Mouse (Mus musculus): ENCODE measurements at regions not wholly inside any gene's neighbourhood (a gene's known extent, or its start where the extent isn't known, plus 50 kb on each side); places are given as distances from the start of the nearest gene placed in this dataset.

DNA sequence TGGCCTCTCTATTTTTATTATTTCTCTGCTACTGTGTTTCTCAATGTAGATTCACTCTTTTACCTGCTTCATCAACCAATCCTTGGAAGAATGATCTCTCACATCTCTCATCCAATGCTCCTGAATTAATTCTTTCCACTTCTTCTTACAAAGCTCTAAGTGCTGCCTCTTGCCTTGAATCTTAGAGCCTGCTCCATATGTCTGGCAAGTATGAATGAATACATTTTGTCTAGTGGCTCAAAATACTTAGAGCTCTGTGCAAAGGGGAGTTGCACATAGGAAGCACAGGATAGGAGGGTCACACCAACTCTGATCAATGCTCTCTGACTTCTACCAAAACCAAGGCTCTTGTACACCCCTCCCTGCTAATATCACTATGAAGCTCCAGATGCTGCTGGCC lies 153.1 kb upstream of the Atp2b1 start:
- CTCF ChIA-PET: no interaction called here

- CTCF ChIA-PET: no interaction called here
Observed at GRCm38 (mm10) chr10:98765786-98766419, 148.3 kb upstream of the Atp2b1 start.

GRCm38 (mm10) chr10:98779783-98780182 lies 134.4 kb upstream of the Atp2b1 start:
- CTCF ChIA-PET: interaction anchor here (1.0 kb wide), 1 partner anchor 73 kb away, joined by 3 read pairs; no protein-coding TSS in a partner anchor

GRCm38 (mm10) chr10:98780938-98781337 lies 133.3 kb upstream of the Atp2b1 start:
- CTCF ChIA-PET: no interaction called here

- CTCF ChIA-PET: interaction anchor here (0.6 kb wide), 1 partner anchor 237 kb away, joined by 6 read pairs; no protein-coding TSS in a partner anchor
Observed at GRCm38 (mm10) chr10:98781888-98782351, 132.3 kb upstream of the Atp2b1 start.

GRCm38 (mm10) chr10:98785411-98785810 lies 128.8 kb upstream of the Atp2b1 start:
- CTCF ChIA-PET: interaction anchor here (1.3 kb wide), 1 partner anchor 10 kb away, joined by 4 read pairs; no protein-coding TSS in a partner anchor

DNA sequence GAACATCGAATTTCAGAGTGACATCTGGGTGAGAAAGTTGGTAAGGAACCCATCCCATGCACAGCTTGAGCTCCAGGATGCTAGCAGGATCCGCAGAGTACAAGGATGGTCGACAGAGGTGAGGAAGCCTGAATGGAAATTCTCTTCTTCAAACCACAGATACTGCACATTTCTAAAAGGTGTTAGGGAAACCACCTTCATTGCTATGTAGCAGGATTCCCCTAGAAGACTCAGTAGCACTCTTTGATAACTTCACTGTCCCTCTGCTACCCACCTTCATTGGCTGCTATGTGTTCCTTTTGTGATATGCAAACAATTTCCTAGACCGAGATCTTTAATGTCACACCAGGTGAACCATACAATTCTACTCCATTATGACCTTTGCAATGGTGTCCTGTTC lies 128.1 kb upstream of the Atp2b1 start:
- CTCF ChIA-PET: interaction anchor here (1.3 kb wide), 1 partner anchor 11 kb away, joined by 4 read pairs; no protein-coding TSS in a partner anchor

DNA sequence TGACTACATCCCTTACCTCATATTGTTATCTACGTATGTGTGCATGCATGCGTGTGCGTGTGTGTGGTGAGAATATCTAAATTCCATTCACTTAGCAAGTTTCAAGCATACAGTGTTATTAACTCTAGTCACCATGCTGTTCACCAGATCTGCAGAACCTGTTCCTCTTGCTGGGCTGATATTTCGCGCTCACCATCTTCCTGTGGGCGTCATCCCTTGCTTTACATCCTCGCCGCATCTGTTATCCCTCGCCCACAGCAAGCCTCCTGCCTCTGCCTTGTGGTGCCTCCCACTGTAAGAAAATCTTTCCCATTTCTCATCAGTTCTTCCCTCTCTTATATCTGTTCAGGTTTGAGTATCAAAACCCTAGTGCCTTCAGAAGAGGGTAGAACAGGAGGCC lies 124.4 kb upstream of the Atp2b1 start:
- CTCF ChIA-PET: interaction anchor here (0.7 kb wide), 1 partner anchor 11 kb away, joined by 3 read pairs; no protein-coding TSS in a partner anchor

GRCm38 (mm10) chr10:98790456-98790855 lies 123.8 kb upstream of the Atp2b1 start:
- CTCF ChIA-PET: no interaction called here

GRCm38 (mm10) chr10:98792019-98792741 lies 122.0 kb upstream of the Atp2b1 start:
- CTCF ChIA-PET: no interaction called here

- CTCF ChIA-PET: no interaction called here
Observed at GRCm38 (mm10) chr10:98793926-98794536, 120.2 kb upstream of the Atp2b1 start.

DNA sequence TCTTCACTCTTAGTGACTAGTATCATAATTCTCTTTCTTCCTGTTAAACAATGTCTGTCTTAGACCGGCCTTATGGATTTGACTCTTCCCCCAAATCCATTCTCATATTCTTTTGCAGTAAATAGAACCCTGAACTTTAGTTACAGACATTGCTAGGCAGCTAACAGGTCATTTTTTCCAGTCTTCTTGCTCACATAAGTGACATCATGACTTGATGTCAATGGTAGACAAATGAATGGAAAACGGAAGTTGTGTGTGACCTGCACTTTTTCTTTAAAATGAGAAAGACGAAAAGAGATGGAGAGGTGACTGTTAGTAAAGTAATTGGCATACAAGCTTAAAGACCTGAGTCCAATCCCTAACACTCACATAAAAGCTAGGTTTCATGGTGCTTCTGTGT lies 118.2 kb upstream of the Atp2b1 start:
- CTCF ChIA-PET: no interaction called here

- CTCF ChIA-PET: interaction anchor here (0.6 to 0.8 kb wide), 2 partner anchors 22 to 41 kb away, joined by 3 to 5 read pairs; no protein-coding TSS in a partner anchor
Observed at GRCm38 (mm10) chr10:98798634-98799415, 115.4 kb upstream of the Atp2b1 start.

DNA sequence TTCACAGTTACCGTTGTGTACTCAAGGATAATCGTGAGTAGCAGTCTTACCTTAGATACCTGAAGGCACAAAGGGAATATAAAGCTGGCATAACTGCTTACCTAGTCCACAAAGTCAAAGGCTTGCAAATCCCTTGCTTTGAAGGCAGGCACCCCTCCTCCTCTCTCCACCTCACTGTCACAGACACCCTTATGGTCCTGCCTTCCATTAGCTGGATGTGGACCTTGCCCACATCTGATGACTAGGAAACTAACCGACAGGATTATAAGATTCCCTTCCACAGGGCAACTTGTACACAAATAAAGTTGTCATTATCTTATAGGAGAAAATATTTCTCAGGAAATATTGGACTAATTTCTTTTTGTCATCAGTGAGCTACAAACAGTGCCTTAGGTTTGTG lies 114.4 kb upstream of the Atp2b1 start:
- CTCF ChIA-PET: interaction anchor here (0.6 to 1.1 kb wide), 2 partner anchors 11 to 23 kb away, joined by 3 to 5 read pairs; no protein-coding TSS in a partner anchor

GRCm38 (mm10) chr10:98800949-98801348 lies 113.3 kb upstream of the Atp2b1 start:
- CTCF ChIA-PET: interaction anchor here (0.7 to 1.1 kb wide), 2 partner anchors 12 to 110 kb away, joined by 3 read pairs; no protein-coding TSS in a partner anchor

- CTCF ChIA-PET: no interaction called here
Observed at GRCm38 (mm10) chr10:98805013-98805412, 109.2 kb upstream of the Atp2b1 start.

DNA sequence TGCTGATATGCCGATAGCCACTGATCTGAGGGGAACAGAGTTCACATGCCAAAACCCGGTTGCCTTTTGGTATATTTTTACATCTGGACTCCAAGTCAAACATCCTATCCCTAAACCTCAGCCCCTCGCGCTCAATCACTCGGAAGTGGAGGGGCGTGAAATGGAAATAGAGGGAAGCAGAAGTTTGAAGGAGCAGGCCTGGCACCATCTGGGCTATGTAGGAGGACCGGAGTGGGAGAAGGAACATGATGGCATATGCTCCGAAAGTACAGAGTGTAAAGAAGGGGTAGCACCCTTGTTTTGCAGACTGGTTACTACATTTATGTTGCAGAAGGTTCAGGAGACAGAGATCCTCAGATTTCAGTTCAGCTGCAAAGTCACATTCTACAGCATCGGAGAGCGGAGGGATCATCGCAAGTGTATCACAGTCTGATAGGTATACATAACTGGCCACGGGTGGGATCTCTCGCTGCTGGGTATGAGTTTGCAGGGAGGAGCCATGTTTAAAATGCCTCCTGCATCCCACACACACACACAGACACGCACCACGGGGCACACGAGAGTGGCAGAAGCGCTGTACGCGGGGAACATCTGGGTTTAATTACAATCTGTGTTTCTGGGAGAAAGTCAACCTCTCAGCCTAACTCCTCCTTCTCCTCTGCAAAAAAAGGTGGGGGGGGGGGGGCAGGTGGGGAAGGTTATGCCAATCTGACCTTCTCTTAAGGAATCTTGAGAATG lies 107.2 kb upstream of the Atp2b1 start:
- CTCF ChIA-PET: no interaction called here

- CTCF ChIA-PET: no interaction called here
Observed at GRCm38 (mm10) chr10:98808644-98809043, 105.6 kb upstream of the Atp2b1 start.

- CTCF ChIA-PET: no interaction called here
Observed at GRCm38 (mm10) chr10:98829051-98829450, 85.2 kb upstream of the Atp2b1 start.

DNA sequence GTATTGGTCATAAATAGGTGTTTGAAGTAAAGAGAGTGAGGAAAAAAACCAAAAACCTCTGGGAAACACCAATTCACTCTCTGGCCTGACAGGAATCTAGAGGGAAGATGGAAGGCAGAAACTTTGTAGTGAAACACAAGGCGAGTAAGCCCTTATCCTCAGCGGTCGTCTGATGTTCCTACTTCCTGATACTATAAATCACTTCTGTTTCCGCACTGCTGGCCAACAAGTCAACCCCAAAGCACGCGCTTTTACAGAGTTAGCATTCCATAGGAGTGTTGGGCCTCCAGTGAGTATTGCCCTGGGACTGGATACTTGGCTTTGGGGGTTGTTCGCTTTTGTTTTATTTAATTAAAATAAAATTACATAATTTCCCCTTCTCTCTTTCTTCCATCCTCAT lies 82.7 kb upstream of the Atp2b1 start:
- CTCF ChIA-PET: no interaction called here

Measured in spleen, embryonic (tissue).